Mouse (Mus musculus) MEL-GATA-1-ER (cell line): ENCODE data around the gene Lemd1.
"Not testable (repeated sequence)": the region's sequence is repeated elsewhere in the genome, so short reads cannot be mapped to it uniquely, and the experiment has no call there.

Experiments used
- DNase-seq: peaks from one replicate; pipeline ENCODE4 v3.0.0-alpha.2; 2012; ENCODE audit warnings: low read depth; ENCODE audit errors: extremely low read depth

The Lemd1 gene

GRCm38 (mm10) chr1:132245010-132245409, 53.8 kb downstream of the Lemd1 start:
- peak; percentile 32 for DNase-seq

GRCm38 (mm10) chr1:132246137-132246536, 54.9 kb downstream of the Lemd1 start:
- DNase-seq: peak; percentile 94

GRCm38 (mm10) chr1:132246641-132247040, 55.4 kb downstream of the Lemd1 start:
- no peak for DNase-seq

GRCm38 (mm10) chr1:132254467-132254866, 63.2 kb downstream of the Lemd1 start:
- no peak for DNase-seq

GRCm38 (mm10) chr1:132260331-132260730, 69.1 kb downstream of the Lemd1 start:
- no peak for DNase-seq

GRCm38 (mm10) chr1:132261058-132261457, 69.8 kb downstream of the Lemd1 start:
- DNase-seq: peak; percentile 48

- no peak for DNase-seq
Measured at GRCm38 (mm10) chr1:132263618-132264017, 72.4 kb downstream of the Lemd1 start.

GRCm38 (mm10) chr1:132264577-132264976, 73.3 kb downstream of the Lemd1 start:
- DNase-seq: peak; percentile 49

GRCm38 (mm10) chr1:132265211-132265859, 74.1 kb downstream of the Lemd1 start:
- DNase-seq: no peak

- DNase-seq: no peak
Measured at GRCm38 (mm10) chr1:132265936-132266335, 74.7 kb downstream of the Lemd1 start.

GRCm38 (mm10) chr1:132266791-132267557, 75.7 kb downstream of the Lemd1 start:
- DNase-seq: no peak

GRCm38 (mm10) chr1:132267959-132268358, 76.7 kb downstream of the Lemd1 start:
- DNase-seq: no peak

GRCm38 (mm10) chr1:132268418-132269060, 77.3 kb downstream of the Lemd1 start:
- no peak for DNase-seq

- DNase-seq: no peak
Measured at GRCm38 (mm10) chr1:132271237-132271636, 80.0 kb downstream of the Lemd1 start.

GRCm38 (mm10) chr1:132276694-132277093, 85.5 kb downstream of the Lemd1 start:
- no peak for DNase-seq

GRCm38 (mm10) chr1:132277124-132277523, 85.9 kb downstream of the Lemd1 start:
- DNase-seq: no peak

- DNase-seq: not testable (repeated sequence)
Measured at GRCm38 (mm10) chr1:132280636-132281035, 89.4 kb downstream of the Lemd1 start.

GRCm38 (mm10) chr1:132281523-132282176, 90.4 kb downstream of the Lemd1 start:
- DNase-seq: no peak

- DNase-seq: no peak
Measured at GRCm38 (mm10) chr1:132282177-132282536, 90.9 kb downstream of the Lemd1 start.

- no peak for DNase-seq
Measured at GRCm38 (mm10) chr1:132283018-132283417, 91.8 kb downstream of the Lemd1 start.

GRCm38 (mm10) chr1:132286735-132287134, 95.5 kb downstream of the Lemd1 start:
- DNase-seq: no peak

GRCm38 (mm10) chr1:132287445-132287844, 96.2 kb downstream of the Lemd1 start:
- no peak for DNase-seq
